Mouse (Mus musculus): ENCODE measurements around the gene Fads2.

DNA sequence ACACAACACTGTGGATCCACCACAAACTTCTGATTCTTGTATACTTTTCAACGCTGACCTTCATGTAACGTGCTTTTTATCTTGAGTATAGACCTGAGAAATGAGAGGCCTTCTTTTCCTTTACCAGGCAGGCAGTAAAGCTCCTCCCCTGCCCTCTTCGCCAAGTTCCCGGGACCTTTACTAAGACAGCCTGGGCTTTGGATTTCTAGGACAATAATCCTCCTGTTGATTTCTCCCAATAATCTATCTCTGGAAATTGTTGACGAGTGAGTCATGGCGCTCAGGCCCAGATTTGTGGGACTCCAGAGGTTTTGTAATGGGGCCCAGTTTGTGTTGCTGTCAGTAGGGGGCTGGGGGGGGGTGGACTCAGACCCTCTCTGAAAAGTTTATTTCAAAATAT is 38.2 kb upstream of the Fads2 start:
- TF ChIP-seq CTCF (IDR thresholded peaks at IDR 0.05; ENCODE audit: low read depth) (no peak), EP300 (IDR thresholded peaks at IDR 0.05; ENCODE audit: low read depth) (no peak)

Measured in liver, embryonic 14.5 days (tissue).